Mouse (Mus musculus) brown adipose tissue, adult 24 weeks (tissue): ENCODE results near the gene Col11a2. TPM values are rescaled to one million over a fixed set of nuclear protein-coding genes. Genes with fewer than 3 reads are reported as not detected.
A peak's percentile ranks its signal among the peaks of the same experiment; 100 is the strongest.
"Not testable (repeated sequence)": the region's sequence is repeated elsewhere in the genome, so short reads cannot be mapped to it uniquely, and the experiment has no call there.

Experiments
- H3K27ac ChIP-seq: fragments of 200-500 bp; replicated peaks from 2 replicates; pipeline ENCODE4 v1.5.1; 2012; ENCODE audit warnings: low read depth, mild to moderate bottlenecking, low read length
- H3K4me1 ChIP-seq: fragments of 200-500 bp; 2 replicates; pipeline ENCODE4 v1.6.1; 2012; ENCODE audit warnings: low read length, mixed read lengths; ENCODE audit not compliant: control insufficient read depth, insufficient read depth, insufficient read length
- H3K4me3 ChIP-seq: fragments of 200-500 bp; 2 replicates; pipeline ENCODE4 v1.5.1; 2012; ENCODE audit warnings: low read depth, mild to moderate bottlenecking, low read length, moderate library complexity; ENCODE audit not compliant: insufficient read depth
- polyA plus RNA-seq: library from polyadenylated mRNA; stranded (reverse); fragments of >200 nt; gene quantifications from 2 replicates; pipeline ENCODE4 v1.2.4, GENCODE M21; 2012; ENCODE audit not compliant: missing spikeins, insufficient read depth, insufficient read length

Col11a2 gene
- polyA plus RNA-seq, result 0.38 and 1.0 TPM in 2 replicates

GRCm38 (mm10) chr17:34038878-34039561 is at the start of gene Col11a2:
Col11a2 (plus strand) TSS chr17:34039437.
- no peak within 1 kb of the TSS for H3K27ac ChIP-seq
- peaks cover 6% of the 10 kb centered on the region; the same call in 1 of the 2 replicates for H3K4me1 ChIP-seq
- H3K4me3 ChIP-seq, result no peak within 1 kb of the TSS

GRCm38 (mm10) chr17:33991788-33992664 is 47.2 kb upstream of the Col11a2 start:
- no peaks in the 10 kb centered on the region for H3K4me1 ChIP-seq
- H3K27ac ChIP-seq, result no peak overlapping the region
- H3K4me3 ChIP-seq, result no peak overlapping the region

GRCm38 (mm10) chr17:33994959-33995358 is 44.3 kb upstream of the Col11a2 start:
- no peak overlapping the region for H3K4me3 ChIP-seq
- H3K4me1 ChIP-seq, result no peaks in the 10 kb centered on the region

GRCm38 (mm10) chr17:33995651-33996050 is 43.6 kb upstream of the Col11a2 start:
- Histone ChIP-seq H3K4me1 (no peaks in the 10 kb centered on the region), H3K4me3 (no peak overlapping the region), H3K27ac (no peak overlapping the region)

More at GRCm38 (mm10) chr17:33994959-33995358, 44.3 kb upstream of the Col11a2 start:
- no peak overlapping the region for H3K27ac ChIP-seq

GRCm38 (mm10) chr17:33997025-33997424 is 42.2 kb upstream of the Col11a2 start:
- H3K27ac ChIP-seq, H3K4me3 ChIP-seq, H3K4me1 ChIP-seq: not testable (repeated sequence)

- H3K27ac ChIP-seq, H3K4me1 ChIP-seq: not testable (repeated sequence)
- peak overlapping the region; percentile 74 for H3K4me3 ChIP-seq
Observed at GRCm38 (mm10) chr17:33998697-33999096, 40.5 kb upstream of the Col11a2 start.

GRCm38 (mm10) chr17:33999341-34000149 is 39.7 kb upstream of the Col11a2 start:
- Histone ChIP-seq H3K4me3 (peak overlapping the region; percentile 74), H3K4me1 (no peaks in the 10 kb centered on the region), H3K27ac (peak overlapping the region; percentile 60)

- Histone ChIP-seq H3K4me1 (no peaks in the 10 kb centered on the region), H3K4me3 (peak within 1 kb of the TSS; percentile 74), H3K27ac (peak within 1 kb of the TSS; percentile 83)
Observed at GRCm38 (mm10) chr17:34000150-34000537, 39.1 kb upstream of the Col11a2 start, which contains the start of gene H2-K1. H2-K1 (minus strand) TSS chr17:34000347.

GRCm38 (mm10) chr17:34000796-34001195 is 38.4 kb upstream of the Col11a2 start:
- Histone ChIP-seq H3K27ac (peak overlapping the region; percentile 83), H3K4me3 (peak overlapping the region; percentile 59)
- H3K4me1 ChIP-seq, result not testable (repeated sequence)

- H3K4me3 ChIP-seq, result no peak overlapping the region
- H3K4me1 ChIP-seq, result no peaks in the 10 kb centered on the region
- no peak overlapping the region for H3K27ac ChIP-seq
Observed at GRCm38 (mm10) chr17:34003426-34003825, 35.8 kb upstream of the Col11a2 start.

- no peak overlapping the region for H3K4me3 ChIP-seq
- H3K4me1 ChIP-seq, result no peaks in the 10 kb centered on the region
- H3K27ac ChIP-seq, result no peak overlapping the region
Observed at GRCm38 (mm10) chr17:34006570-34006969, 32.7 kb upstream of the Col11a2 start.

- no peaks in the 10 kb centered on the region for H3K4me1 ChIP-seq
- no peak overlapping the region for H3K27ac ChIP-seq
- no peak overlapping the region for H3K4me3 ChIP-seq
Observed at GRCm38 (mm10) chr17:34010156-34010555, 29.1 kb upstream of the Col11a2 start.

GRCm38 (mm10) chr17:34013436-34013835 is 25.8 kb upstream of the Col11a2 start:
- no peak overlapping the region for H3K27ac ChIP-seq
- H3K4me1 ChIP-seq, result no peaks in the 10 kb centered on the region
- no peak overlapping the region for H3K4me3 ChIP-seq

GRCm38 (mm10) chr17:34021539-34022413 is 17.5 kb upstream of the Col11a2 start:
- Histone ChIP-seq H3K27ac (no peak overlapping the region), H3K4me1 (peaks cover under 1% of the 10 kb centered on the region; the same call in 1 of the 2 replicates), H3K4me3 (no peak overlapping the region)
